Mouse (Mus musculus) MEL-GATA-1-ER (cell line): ENCODE measurements around the gene Furin.
A peak's percentile ranks its signal among the peaks of the same experiment; 100 is the strongest.
"Not testable (repeated sequence)": the region's sequence is repeated elsewhere in the genome, so short reads cannot be mapped to it uniquely, and the experiment has no call there.

Experiments
- DNase-seq: peaks from one replicate; pipeline ENCODE4 v3.0.0-alpha.2; 2012; ENCODE audit warnings: low read depth; ENCODE audit errors: extremely low read depth

Furin gene

DNA sequence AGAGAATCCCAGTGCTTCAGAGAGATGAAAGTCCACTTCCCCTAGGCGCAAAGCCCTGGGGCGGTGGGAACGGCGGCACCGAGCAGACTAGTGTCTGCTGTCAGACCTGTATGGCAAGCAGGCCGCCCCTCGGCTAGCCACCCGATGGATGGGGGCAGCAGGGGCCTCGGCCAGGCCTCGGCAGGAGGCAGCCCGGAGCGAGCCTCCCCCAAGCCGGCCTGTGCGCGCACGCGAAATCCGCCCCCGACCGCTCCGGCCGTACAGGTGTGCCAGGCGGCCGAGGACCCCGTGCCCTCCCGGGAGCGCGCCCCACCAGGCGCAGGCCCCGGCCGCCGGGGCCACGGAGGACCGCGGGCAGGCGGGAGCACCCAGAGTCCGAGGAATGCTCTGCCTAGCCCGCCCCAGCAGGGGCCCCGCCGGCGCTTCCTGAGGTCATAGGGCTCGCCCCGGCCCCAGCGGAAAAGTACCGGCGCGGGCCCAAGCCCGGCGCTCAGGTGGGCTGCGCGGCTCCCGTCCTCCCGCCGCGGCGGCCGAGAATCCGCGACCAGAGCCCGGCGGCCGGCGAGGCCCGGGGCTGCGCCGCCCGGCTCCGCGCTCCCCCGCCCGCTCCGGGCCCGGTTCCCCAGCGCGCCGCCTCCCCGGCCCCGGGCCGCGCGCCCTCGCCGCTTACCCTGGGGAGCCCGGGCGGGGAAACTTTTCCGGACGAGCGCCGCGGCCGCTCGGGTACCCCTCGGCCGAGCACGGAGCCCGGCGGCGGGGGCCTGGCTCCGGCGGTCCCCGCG, 3.2 kb downstream of the Furin start:
- no peak for DNase-seq

DNA sequence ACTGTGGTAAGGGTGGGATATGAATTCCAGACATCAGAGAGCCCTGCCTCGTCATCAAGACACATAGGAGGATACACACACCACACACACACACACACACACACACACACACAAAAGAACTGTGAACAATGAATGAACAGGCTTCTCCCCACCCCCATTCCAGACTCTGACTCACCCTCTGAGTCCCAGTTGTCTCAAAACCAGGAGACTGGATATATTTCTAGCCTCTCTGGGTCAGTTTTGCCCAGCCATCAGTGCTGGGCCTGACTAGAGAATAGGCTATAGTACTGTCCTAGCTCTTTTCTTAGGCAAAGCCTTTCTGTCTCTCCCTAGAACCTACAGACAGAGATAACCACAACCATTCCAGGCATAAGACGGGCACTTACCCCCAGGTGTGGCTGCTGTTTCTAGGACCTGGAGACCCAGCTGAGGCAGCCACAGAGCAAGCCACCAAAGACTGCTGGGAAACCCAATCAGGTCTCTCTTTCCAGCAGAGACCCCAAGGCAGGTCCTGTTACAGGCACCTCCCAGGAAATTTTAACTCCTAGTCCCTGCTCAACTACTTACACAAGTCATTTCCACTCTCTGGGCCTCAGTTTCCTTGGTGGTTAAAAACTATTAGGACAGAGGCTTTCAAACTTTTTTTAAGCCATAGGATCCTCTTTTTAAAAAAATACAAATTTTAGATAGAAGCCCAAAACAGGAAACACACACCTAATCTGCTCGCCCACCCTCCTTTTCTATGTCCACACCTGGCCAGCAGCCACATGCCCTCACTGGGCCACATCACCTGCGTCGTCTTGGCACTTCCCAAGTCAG, 4.0 kb downstream of the Furin start:
- DNase-seq = no peak

DNA sequence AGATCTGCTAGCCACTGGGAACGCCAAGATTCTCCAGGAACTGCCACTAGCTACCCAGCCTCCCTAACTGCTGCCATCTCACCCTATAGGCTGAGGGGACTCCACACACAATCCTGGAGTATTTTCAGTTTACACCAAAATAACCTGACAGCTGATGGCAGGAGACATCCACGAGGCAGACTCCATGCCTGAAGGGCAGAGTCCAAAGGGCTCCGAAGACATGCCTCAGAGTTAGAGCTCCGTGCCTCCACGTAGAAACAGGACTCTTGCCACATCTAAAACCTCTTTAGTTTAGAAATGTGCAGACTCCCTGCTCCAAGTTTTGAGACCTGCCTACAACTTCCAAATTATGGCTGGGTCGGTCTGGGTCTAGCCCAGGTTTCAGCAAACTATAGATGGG, 4.7 kb downstream of the Furin start:
- DNase-seq = no peak

DNA sequence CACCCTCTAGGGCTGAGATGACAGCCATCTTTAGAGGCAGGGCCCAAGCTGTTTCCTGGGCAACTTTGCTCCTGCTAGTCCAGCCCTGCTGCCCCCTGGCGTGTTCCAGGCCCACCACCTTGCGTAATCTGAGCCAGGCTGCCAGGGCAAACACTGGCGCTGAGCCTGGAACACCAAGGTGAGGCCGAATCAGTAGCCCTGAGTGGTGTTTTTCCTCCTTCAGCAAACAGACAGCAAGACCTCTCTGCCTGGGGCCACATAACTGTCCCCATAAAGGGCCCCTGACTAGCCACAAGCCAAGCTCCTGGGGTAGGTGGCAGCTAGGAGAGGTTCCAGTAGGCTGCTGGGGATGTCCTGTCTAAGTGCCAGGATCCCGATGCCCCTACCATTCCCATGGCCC, 5.1 kb downstream of the Furin start:
- DNase-seq = no peak

DNA sequence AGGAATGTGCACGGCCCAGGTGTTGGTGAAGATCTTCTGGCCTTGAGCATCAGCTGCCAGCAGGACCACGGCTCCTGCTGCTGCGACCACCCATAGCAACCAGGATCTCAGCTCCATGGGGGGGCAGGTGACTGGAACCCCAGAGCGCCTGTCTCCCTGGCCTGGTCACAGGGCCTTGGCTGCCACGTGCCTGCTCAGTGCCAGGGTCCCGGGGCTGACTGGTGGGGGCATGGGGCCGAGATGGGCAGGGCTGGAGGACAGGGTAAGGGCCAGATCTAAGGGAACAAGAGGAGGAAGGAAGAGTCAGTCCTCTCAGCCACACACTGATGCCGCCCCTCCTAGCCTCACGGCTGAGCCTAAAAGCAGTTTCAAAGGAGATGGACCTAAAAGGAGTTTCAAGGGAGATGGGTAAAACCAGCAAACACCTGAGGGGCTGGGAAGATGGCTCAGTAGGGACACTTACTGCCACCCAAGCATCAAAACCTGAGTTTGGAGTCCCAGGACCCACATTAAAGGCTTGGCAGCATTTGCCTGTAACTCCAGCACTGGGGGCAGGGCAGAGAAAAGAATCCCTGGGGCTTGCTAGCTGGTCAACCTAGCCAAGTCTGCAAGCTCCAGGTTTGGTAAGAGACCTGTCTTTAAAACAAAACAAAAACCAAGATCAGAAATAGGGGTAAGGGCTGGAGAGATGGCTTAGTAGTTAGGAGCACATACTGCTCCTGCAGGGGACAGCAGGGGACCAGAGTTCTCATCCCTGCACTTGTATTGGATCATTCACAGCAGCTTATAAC, 6.4 kb downstream of the Furin start:
- no peak for DNase-seq

DNA sequence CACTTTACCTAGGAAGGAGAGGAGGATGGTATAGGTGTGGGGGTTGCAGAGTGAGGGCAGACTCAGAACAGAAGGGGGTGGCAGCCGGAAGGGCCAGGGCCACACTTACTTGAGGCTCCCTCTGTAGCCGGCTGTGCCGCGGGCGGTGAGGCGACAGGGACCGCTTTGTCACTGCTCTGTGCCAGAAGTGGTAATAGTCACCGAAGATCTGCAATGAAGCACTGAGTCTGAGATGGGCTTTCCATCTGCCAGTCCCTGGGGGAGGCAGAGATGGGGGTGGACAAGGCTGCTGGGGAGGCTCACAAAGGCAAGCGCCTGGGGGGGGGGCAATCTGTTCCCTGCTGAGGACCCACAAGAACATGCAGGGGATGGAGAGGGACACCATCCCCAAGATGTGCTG, 7.2 kb downstream of the Furin start:
- no peak for DNase-seq

DNA sequence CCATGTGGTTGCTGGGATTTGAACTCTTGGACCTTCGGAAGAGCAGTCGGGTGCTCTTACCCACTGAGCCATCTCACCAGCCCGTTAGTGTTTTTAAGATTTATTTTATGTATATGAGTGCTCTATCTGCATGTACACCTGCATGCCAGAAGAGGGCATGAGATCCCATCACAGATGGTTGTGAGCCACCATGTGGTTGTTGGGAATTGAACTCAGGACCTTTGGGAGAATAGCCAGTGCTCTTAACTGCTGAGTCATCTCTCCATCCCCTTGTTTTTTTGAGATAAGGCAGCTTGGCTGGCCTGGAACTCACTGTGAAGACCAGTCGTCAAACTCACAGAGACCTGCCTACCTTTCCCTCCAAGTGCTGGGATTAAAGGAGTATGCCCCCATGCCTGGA, 8.8 kb downstream of the Furin start:
- not testable (repeated sequence) for DNase-seq

DNA sequence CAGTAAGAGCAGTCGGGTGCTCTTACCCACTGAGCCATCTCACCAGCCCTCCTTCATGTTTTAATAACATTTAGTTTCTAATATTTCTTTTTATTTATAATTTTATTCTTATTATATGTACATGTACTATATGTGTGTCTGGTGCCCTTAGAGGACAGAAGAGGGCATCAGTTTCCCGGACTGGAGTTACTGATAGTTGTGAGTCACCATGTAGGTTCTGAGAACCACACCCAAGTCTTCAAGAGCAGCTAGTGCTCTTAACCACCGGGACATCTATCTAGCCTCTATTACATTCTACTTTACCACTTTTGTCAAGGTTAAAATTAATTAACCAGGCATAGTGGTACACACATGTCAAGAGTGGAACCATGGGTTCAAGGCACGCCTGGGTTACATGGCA, 10.6 kb downstream of the Furin start:
- no peak for DNase-seq

DNA sequence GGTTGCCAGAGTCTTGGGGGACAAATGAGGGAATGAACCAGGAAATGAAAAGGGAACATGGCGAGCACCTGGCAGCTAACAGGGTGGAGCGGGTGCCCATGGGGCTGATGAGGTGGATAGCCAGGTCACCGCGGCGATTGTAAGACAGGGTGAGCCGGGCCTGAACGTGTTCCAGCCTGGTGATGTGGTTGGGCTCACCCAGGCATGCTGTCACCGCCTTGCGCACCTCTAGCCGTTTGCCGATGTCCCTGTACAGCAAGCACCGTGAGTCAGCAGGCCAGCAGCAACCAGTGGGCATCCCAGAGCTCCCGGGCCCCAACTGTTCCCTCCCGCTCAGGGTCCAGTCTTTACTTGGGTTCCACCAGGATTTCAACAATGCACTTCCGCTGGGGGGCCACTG, 13.1 kb downstream of the Furin start:
- no peak for DNase-seq

DNA sequence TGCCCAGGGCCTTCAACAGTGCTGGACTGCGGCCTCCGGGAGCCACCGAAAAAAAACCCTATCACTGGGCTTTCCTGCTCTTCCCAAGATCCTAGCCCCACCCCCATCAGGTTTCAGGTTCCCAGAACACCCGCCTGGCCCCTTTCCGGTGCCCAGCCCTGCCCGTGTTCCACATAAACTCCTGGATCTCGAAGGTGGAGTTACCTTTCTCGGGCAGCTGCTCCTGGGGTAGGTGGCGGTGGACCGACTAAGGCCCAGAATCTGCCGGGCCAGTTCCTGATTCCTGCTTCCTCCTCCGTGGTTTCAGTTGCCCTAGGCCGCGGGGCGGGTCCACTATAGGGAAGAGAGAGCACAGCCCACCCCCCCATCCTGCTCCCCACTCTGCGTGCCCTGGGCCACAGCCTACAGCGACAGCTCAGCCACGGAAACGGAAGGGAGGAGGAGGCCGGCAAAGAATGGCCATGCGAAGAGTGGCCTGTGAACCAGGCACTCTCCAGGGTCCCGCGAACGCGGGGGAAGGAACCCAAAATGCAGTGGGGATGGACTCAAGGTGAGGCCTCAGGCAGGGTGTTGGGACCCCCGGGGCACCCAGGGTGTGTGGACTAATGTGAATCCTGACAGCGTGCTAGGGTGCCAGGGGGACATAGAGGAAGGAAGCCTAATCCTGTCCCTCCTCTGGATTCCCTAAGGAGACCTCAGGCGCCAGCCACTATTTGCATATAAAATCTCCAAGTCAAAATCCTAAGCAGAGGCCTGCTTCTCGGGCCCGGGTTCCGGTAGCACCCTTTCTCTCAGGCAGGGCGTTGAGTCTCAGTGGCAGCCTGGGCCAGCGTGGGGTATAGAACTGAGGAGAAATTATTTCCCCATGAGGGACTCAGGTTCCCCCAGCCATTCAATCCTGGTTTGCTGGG, 17.3 kb downstream of the Furin start, which contains the start of gene Fes:
TSS of gene Fes (minus strand) at position 314 of the 911 bp plus-strand sequence.
- no peak for DNase-seq

DNA sequence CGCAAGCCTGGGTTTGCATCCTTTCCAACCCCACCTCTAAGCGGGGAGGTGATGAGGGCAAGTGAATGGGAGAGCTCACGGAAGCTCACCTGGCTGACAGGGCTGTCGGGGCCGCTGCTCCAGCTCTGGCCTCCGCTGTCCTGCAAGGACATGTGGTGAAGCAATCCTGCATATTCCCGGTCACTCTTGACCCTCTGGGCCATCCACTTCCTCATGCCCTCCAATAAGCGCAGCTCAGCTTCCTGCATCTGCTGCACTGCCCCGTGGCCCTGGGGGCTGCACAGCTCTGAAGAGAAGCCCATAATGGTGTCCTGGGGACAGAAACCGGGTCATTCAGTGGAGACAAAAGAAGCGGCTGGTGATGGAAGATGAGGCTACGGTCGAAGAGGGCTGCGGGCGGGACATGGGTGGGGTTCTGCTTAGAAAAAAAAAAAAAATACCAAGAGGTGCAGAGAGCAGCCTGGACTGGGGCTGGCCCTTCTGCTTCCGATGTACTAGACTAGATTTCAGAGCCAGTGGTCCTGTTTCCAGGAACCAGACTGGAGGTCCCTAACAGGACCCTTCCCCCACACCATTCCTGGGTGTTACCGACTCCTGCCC, 18.1 kb downstream of the Furin start:
- no peak for DNase-seq

DNA sequence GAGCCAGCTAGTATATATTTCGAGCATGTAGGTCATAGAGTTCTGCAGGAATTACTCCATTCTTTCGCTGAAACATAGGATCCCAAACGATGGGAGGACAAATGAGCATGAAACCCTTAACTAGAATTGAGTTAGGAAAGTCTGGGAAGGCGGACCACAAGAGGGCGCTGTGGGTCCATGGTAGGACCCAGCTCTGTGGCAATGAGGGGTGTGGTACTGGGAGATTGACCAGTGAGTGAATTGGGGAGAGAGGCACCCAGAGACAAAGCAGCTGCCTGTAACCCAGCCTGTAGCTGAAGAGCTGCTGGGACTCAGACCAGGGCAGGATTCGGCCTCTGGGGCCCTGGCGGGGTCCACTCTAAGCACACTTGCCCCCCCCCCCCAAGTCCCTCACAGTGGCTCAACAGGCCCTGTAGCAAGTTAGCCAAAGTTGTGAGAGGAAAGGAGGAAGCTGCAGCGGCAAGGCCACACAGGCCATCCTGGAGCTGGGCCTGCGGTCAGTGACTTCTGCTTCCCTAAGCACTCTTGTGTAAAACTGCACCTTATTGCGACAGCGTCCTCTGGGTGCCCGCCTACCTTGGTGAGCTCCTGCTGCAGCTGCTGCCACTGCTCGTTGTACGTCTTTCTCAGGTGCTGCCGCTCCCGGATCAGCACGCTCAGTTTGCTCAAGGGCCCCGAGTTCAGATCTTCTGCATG, 18.9 kb downstream of the Furin start:
- peak; percentile 72 for DNase-seq

DNA sequence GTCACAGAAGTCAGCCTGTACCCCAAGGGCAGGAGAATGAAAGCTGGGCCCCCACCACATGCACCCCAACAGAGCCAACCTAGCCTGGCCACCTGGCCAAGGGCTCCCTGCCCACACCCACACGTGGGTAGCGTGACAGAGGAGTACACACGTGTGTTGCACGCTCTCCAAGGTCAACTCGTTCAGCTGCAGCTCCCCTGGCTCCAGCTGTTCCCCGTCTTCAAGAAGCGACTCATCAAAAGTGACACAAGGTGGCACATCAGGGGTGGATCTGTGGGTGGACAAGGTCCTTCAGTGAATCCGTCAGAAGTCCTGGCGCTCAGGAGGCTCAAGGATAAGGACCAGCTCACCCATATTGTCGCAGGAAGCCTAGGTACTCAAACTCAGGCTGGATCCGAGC, 22.3 kb downstream of the Furin start:
- no peak for DNase-seq

DNA sequence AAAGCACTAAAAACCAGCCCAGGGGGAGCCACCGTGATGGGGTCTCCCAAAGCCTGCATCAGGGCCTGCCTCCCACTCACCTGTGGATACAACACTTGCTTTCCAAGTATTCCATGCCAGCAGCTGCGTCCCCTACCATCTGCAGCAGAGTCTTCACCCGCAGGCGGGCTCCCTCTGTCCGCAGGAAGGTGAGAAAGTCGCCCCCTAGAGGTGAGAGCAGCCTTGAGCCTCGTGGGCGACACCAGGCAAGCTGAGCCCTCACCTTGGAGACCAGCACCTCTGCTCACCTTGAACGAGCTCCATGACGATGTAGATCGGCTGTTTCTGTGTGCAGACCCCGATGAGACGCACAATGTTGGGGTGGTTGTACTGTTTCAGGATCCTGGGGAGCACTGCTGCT, 25.7 kb downstream of the Furin start:
- DNase-seq = no peak

DNA sequence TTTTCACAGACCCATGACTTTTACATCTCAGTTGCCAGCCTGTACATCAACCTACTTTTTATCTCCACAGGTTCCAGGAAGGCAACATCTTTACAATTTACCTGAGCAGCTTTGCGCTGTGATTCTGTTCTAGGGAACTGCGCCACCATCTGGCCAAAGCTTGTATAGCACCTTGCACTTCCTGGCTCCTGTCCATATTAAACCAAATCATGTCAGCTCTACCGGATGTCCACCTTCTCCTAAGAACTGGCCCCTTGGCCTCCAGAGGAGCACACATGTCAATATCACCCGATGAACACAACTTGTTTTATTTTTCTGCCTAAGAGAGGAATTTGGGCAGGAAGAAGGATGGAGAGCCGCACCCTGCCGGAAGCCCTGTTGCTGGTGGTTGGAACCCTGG, 27.8 kb downstream of the Furin start:
- DNase-seq = no peak

DNA sequence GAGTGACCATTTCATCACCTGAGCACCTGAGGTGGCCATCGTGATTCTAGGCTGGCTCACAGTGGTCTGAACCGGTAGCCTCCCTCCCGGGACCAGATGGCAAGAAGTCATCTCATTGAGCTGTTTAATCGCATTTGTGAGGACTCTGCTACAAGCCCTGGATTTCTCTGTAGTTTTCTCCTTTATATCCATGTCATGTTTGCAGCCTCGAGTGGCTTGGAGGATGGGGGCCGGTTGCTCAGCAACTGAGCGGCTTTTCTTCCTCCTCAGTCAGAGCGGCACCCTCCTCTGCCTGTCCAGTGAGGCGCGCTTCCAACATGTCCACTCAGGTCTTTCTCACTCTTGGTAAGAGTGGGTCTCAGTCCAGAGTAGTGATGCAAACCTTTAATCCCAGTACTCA, 29.0 kb downstream of the Furin start:
- DNase-seq = no peak

DNA sequence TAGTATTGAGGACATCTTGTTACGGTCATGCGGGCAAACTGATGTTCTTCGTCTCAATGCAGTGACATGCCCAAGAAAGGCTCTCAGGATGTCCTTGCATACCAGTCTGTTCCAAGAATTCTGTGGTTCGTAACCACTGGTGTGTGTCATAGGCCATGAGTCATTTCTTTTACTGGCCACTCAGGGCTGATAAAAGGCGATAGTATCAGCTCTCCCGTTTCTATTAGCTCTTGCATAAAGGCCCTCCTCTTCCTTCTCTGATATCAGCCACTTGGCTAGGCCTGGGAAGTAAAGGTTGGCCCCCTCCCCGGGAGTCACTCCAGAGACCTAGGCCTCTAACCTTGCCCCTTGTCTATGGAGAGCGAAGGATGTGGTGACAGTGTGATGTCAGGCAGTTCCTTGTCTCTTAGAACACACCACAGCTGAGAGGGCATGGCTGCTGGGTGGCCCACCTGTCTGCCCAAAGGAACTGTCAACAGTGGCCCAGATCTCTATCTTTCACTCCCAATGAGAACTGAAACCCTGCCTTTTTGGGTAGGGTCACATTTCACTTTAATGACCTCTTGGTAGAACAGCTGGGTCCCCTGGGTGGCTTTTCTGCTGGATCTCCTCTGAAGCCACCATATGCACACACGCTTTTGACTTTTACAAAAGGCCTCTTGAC, 29.7 kb downstream of the Furin start:
- DNase-seq = no peak

DNA sequence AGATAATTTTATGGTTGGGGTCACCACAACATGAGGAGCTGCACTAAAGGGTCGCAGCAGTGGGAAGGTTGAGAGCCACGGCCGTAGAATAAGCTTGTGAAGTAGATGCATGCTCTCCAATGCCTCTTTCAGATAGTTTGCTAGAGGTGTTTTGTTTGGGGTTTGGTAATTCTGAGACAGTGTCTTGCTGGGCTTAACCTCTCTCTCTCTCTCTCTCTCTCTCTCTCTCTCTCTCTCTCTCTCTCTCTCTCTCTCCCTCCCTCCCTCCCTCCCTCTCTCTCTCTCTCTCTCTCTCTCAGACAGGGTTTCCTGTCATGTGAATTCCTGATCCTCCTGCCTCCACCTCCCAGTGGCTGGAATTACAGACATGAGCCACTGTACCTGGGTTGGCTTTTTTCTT, 30.5 kb downstream of the Furin start:
- no peak for DNase-seq

DNA sequence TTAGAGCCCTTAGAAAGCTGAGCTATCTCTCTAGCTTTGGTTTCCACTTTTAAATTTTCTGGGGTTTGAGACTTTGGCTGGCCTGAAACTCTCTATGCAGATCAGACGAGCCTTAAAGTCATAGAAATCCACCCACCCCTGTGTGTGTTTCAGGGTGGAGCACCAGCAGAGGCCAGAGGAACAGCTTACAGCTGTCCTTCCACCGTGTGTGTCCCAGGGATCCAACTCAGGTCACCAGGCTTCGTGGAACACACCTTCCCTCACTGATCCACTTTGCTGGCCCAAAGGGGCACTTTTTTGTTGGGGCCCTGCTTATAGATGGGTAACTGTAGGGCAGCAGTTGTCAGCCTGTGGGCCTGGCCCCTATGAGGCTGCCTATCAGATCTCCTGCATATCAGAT, 31.0 kb downstream of the Furin start:
- no peak for DNase-seq
